Mouse (Mus musculus): ENCODE measurements around the gene Olfr616. TPM values are rescaled to one million over a fixed set of nuclear protein-coding genes. Genes with fewer than 3 reads are reported as not detected.
"Not testable (repeated sequence)": the region's sequence is repeated elsewhere in the genome, so short reads cannot be mapped to it uniquely, and the experiment has no call there.

The Olfr616 gene
- polyA plus RNA-seq, 1 experiment from 2014 or later = not detected

DNA sequence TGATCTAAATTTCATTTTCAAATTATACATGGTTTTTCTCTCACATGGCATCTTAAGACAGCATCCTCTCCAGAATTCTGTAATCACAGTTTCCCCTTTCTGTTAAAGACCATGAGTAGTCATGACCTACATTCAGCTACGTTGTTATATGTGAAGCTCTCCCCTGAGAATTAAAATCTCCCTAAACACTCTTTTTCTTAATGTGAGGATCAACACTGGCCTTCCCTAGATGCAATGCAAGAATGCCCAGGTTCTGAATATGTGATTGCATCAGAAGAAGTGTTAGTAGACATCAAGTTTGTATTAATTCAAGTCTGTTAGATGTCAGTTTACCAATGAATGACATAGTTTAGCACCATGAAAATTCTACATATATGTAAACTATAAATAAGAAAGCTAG lies 48.2 kb downstream of the Olfr616 start, which contains the start of gene Olfr611:
Olfr611 (minus strand) TSS at position 101 of the 400 bp plus-strand sequence.
- 64% methylated on average over 1 of the region's 1 CpGs for WGBS
- H3K27ac ChIP-seq (ENCODE audit: low read depth, low read length); H3K4me2 ChIP-seq; DNase-seq (ENCODE audit: low spot score); ATAC-seq (replicated peaks; ENCODE audit: low FRiP score); H3K9me3 ChIP-seq (ENCODE audit: control insufficient read depth, low read length); H3K4me1 ChIP-seq (replicated peaks; ENCODE audit: control insufficient read depth, insufficient read depth, low read length); H3K4me3 ChIP-seq (ENCODE audit: low read depth, low read length); H3K27me3 ChIP-seq (replicated peaks; ENCODE audit: control insufficient read depth, insufficient read depth, low read length); H3K9ac ChIP-seq (ENCODE audit: low read depth, low read length); H3K36me3 ChIP-seq (ENCODE audit: control insufficient read depth, insufficient read depth, low read length): not testable (repeated sequence)

Small RNA genes lying within 50 kb of the gene (microRNA-seq; reads per million reads assigned to microRNA genes)
- not detected for gene Gm26506 (ENCODE audit: borderline number of aligned reads)

Other genes starting within 250 kb of the Olfr616 start
- not detected in 2 replicates for gene Olfr598, start 245.6 kb downstream of the Olfr616 start, polyA plus RNA-seq (2014; fragmentation: Nextera tagmentation; extraction: Ambion mirVana)
- not detected in 2 replicates for gene Olfr599, start 233.2 kb downstream of the Olfr616 start, polyA plus RNA-seq (2014; fragmentation: Nextera tagmentation; extraction: Ambion mirVana)
- gene Olfr600, start 219.5 kb downstream of the Olfr616 start, polyA plus RNA-seq (2014; fragmentation: Nextera tagmentation; extraction: Ambion mirVana) = not detected in 2 replicates
- not detected in 2 replicates for gene Olfr601, start 206.5 kb downstream of the Olfr616 start, polyA plus RNA-seq (2014; fragmentation: Nextera tagmentation; extraction: Ambion mirVana)
- gene Olfr603, start 183.0 kb downstream of the Olfr616 start, polyA plus RNA-seq (2014; fragmentation: Nextera tagmentation; extraction: Ambion mirVana) = not detected in 2 replicates
- not detected in 2 replicates for gene Usp17lc, start 154.1 kb downstream of the Olfr616 start, polyA plus RNA-seq (2014; fragmentation: Nextera tagmentation; extraction: Ambion mirVana)
- gene Olfr605, start 123.7 kb downstream of the Olfr616 start, polyA plus RNA-seq (2014; fragmentation: Nextera tagmentation; extraction: Ambion mirVana) = not detected in 2 replicates
- not detected in 2 replicates for gene Olfr606, start 120.1 kb downstream of the Olfr616 start, polyA plus RNA-seq (2014; fragmentation: Nextera tagmentation; extraction: Ambion mirVana)
- gene Olfr607, start 105.0 kb downstream of the Olfr616 start, polyA plus RNA-seq (2014; fragmentation: Nextera tagmentation; extraction: Ambion mirVana) = not detected in 2 replicates
- not detected in 2 replicates for gene Olfr608, start 99.3 kb downstream of the Olfr616 start, polyA plus RNA-seq (2014; fragmentation: Nextera tagmentation; extraction: Ambion mirVana)
- gene Olfr609, start 71.1 kb downstream of the Olfr616 start, polyA plus RNA-seq (2014; fragmentation: Nextera tagmentation; extraction: Ambion mirVana) = not detected in 2 replicates
- not detected in 2 replicates for gene Olfr610, start 57.0 kb downstream of the Olfr616 start, polyA plus RNA-seq (2014; fragmentation: Nextera tagmentation; extraction: Ambion mirVana)
- not detected in 2 replicates for gene Olfr611, start 48.3 kb downstream of the Olfr616 start, polyA plus RNA-seq (2014; fragmentation: Nextera tagmentation; extraction: Ambion mirVana)
- gene Olfr612, start 26.4 kb downstream of the Olfr616 start, polyA plus RNA-seq (2014; fragmentation: Nextera tagmentation; extraction: Ambion mirVana) = not detected in 2 replicates
- gene Olfr613, start 21.1 kb downstream of the Olfr616 start, polyA plus RNA-seq (2014; fragmentation: Nextera tagmentation; extraction: Ambion mirVana) = not detected in 2 replicates
- gene Olfr615, start 13.1 kb downstream of the Olfr616 start, polyA plus RNA-seq (2014; fragmentation: Nextera tagmentation; extraction: Ambion mirVana) = not detected in 2 replicates
- gene Olfr617, start 3.9 kb upstream of the Olfr616 start, polyA plus RNA-seq (2014; fragmentation: Nextera tagmentation; extraction: Ambion mirVana) = not detected in 2 replicates
- gene Olfr618, start 21.0 kb upstream of the Olfr616 start, polyA plus RNA-seq (2014; fragmentation: Nextera tagmentation; extraction: Ambion mirVana) = not detected in 2 replicates
- gene Olfr619, start 31.4 kb upstream of the Olfr616 start, polyA plus RNA-seq (2014; fragmentation: Nextera tagmentation; extraction: Ambion mirVana) = not detected in 2 replicates
- not detected in 2 replicates for gene Olfr620, start 43.4 kb upstream of the Olfr616 start, polyA plus RNA-seq (2014; fragmentation: Nextera tagmentation; extraction: Ambion mirVana)
- not detected in 2 replicates for gene Olfr622, start 73.6 kb upstream of the Olfr616 start, polyA plus RNA-seq (2014; fragmentation: Nextera tagmentation; extraction: Ambion mirVana)
- gene Olfr623, start 94.6 kb upstream of the Olfr616 start, polyA plus RNA-seq (2014; fragmentation: Nextera tagmentation; extraction: Ambion mirVana) = not detected in 2 replicates
- 0.04 TPM in 1 of 2 replicates, not detected in the other for gene Olfr624, start 102.0 kb upstream of the Olfr616 start, polyA plus RNA-seq (2014; fragmentation: Nextera tagmentation; extraction: Ambion mirVana)
- gene Olfr625-ps1, start 113.6 kb upstream of the Olfr616 start, polyA plus RNA-seq (2014; fragmentation: Nextera tagmentation; extraction: Ambion mirVana) = not detected in 2 replicates
- gene Olfr243, start 145.5 kb upstream of the Olfr616 start, polyA plus RNA-seq (2014; fragmentation: Nextera tagmentation; extraction: Ambion mirVana) = not detected in 2 replicates
- not detected in 2 replicates for gene Olfr628, start 161.2 kb upstream of the Olfr616 start, polyA plus RNA-seq (2014; fragmentation: Nextera tagmentation; extraction: Ambion mirVana)
- gene Olfr629, start 175.8 kb upstream of the Olfr616 start, polyA plus RNA-seq (2014; fragmentation: Nextera tagmentation; extraction: Ambion mirVana) = not detected in 2 replicates
- gene Olfr630, start 188.2 kb upstream of the Olfr616 start, polyA plus RNA-seq (2014; fragmentation: Nextera tagmentation; extraction: Ambion mirVana) = not detected in 2 replicates
- gene Olfr69, start 202.5 kb upstream of the Olfr616 start, polyA plus RNA-seq (2014; fragmentation: Nextera tagmentation; extraction: Ambion mirVana) = not detected in 2 replicates
- gene Olfr68, start 210.6 kb upstream of the Olfr616 start, polyA plus RNA-seq (2014; fragmentation: Nextera tagmentation; extraction: Ambion mirVana) = not detected in 2 replicates
- not detected in 2 replicates for gene Olfr67, start 222.7 kb upstream of the Olfr616 start, polyA plus RNA-seq (2014; fragmentation: Nextera tagmentation; extraction: Ambion mirVana)
- 7,398 and 7,943 TPM in 2 replicates for gene Hbb-bt, start 244.9 kb upstream of the Olfr616 start, polyA plus RNA-seq (2014; fragmentation: Nextera tagmentation; extraction: Ambion mirVana)